Mouse (Mus musculus) midbrain, embryonic 11.5 days (tissue): ENCODE results near the gene Aldh1a3. TPM values are rescaled to one million over a fixed set of nuclear protein-coding genes. Genes with fewer than 3 reads are reported as not detected.
A peak's percentile ranks its signal among the peaks of the same experiment; 100 is the strongest.

Source experiments
- ATAC-seq: fragments of 200-750 bp; cut with Nextera tagmentation; 2 replicates; pipeline ENCODE4 v1.8.0; 2017; ENCODE audit warnings: moderate TSS enrichment, moderate library complexity; ENCODE audit not compliant: low FRiP score
- DNase-seq: peaks from one replicate; pipeline ENCODE4 v3.0.0; 2015; ENCODE audit warnings: low spot score; ENCODE audit errors: missing footprints
- H3K27ac ChIP-seq: fragments of 300-500 bp; sonication (generic); 2 replicates; pipeline ENCODE4 v1.5.1; 2014; ENCODE audit warnings: low read depth, low read length
- H3K27me3 ChIP-seq: fragments of 300-500 bp; sonication (generic); 2 replicates; pipeline ENCODE4 v1.6.1; 2014; ENCODE audit warnings: mild to moderate bottlenecking, low read length, moderate library complexity, mixed read lengths; ENCODE audit not compliant: control insufficient read depth, insufficient read depth
- H3K36me3 ChIP-seq: fragments of 300-500 bp; sonication (generic); 2 replicates; pipeline ENCODE4 v1.6.1; 2014; ENCODE audit warnings: mild to moderate bottlenecking, low read length, moderate library complexity, mixed read lengths; ENCODE audit not compliant: control insufficient read depth, insufficient read depth
- H3K4me1 ChIP-seq: fragments of 300-500 bp; sonication (generic); 2 replicates; pipeline ENCODE4 v1.6.1; 2014; ENCODE audit warnings: low read length; ENCODE audit not compliant: control insufficient read depth, insufficient read depth
- H3K4me2 ChIP-seq: fragments of 300-500 bp; sonication (generic); 2 replicates; pipeline ENCODE4 v1.6.1; 2014; ENCODE audit warnings: mild to moderate bottlenecking, moderate library complexity
- H3K4me3 ChIP-seq: fragments of 300-500 bp; sonication (generic); 2 replicates; pipeline ENCODE4 v1.5.1; 2014; ENCODE audit warnings: low read depth, low read length
- H3K9ac ChIP-seq: fragments of 300-500 bp; sonication (generic); 2 replicates; pipeline ENCODE4 v1.6.1; 2014; ENCODE audit warnings: low read length
- H3K9me3 ChIP-seq: fragments of 300-500 bp; sonication (generic); 2 replicates; pipeline ENCODE4 v1.6.1; 2016; ENCODE audit warnings: low read length; ENCODE audit not compliant: control insufficient read depth
- WGBS: fragments of 180-500 bp; shearing (Covaris S2); extraction: QIAGEN DNeasy Blood & Tissue Kit; methylation state at CpG from one replicate; pipeline ENCODE4 v1.1.7; 2014; 5-methylcytosine and 5-hydroxymethylcytosine counted together
- microRNA-seq: library from miRNA; unstranded; fragments of <30 nt; microRNA quantifications from one replicate; pipeline ENCODE4, GENCODE M21; 2017
- polyA plus RNA-seq: library from polyadenylated mRNA; unstranded; fragments of >200 nt; fragmentation: Nextera tagmentation; extraction: Ambion mirVana; gene quantifications from 2 replicates; pipeline ENCODE4 v1.2.1, GENCODE M21; 2014

Gene Aldh1a3
- polyA plus RNA-seq, 1 experiment from 2014 or later: 0.41 TPM

DNA sequence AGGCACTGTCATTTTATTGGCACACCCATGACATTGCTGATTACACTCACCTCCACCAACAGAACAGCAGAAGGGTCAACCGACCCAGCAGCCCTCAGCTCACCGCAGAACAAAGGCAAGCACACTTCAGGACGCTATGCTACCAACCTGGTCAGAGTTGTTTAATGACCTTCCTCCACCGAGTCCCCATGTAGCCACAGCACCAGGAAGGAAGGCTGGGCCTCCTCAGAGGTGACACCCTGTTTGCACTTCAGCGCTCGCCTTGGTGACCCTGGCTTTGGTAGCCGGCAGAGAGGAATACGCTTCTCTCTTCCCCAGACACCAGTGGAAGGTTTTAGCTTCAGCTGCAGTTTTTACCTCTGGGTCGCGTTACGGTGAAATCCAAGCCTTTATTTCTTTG is 77.6 kb downstream of the Aldh1a3 start:
- Histone ChIP-seq H3K36me3 (no peaks in the 10 kb centered on the region), H3K27me3 (no peaks in the 10 kb centered on the region), H3K9ac (no peak overlapping the region), H3K9me3 (no peaks in the 10 kb centered on the region), H3K4me2 (no peak overlapping the region), H3K4me3 (no peak overlapping the region), H3K27ac (no peak overlapping the region), H3K4me1 (no peaks in the 10 kb centered on the region)
- ATAC-seq (no peak), DNase-seq (peak; percentile 64)
- WGBS: 78% methylated on average over 11 of the region's 11 CpGs

DNA sequence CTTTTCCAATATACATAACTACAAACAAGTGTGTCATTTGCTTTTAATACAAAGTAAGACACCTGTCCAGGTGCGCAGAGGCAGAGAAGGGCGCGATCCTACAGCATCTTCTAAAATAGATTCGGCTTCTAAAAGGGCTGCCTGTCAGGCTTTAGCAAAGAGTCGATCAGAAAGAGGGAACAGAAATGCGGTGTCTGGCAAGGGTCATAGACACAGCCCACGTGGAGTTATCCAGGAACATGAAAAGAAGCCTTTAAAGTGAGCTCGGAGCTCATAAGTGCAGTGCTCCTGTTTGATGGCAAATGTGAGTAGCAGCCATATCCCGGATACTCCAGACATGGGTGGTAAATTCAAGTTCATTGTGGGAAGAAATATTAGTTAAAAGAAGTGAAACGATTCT is 78.7 kb downstream of the Aldh1a3 start:
- ATAC-seq (no peak), DNase-seq (peak; percentile 39)
- Histone ChIP-seq H3K27me3 (no peaks in the 10 kb centered on the region), H3K9ac (no peak overlapping the region), H3K4me3 (no peak overlapping the region), H3K27ac (no peak overlapping the region), H3K4me2 (no peak overlapping the region), H3K9me3 (no peaks in the 10 kb centered on the region), H3K4me1 (no peaks in the 10 kb centered on the region), H3K36me3 (no peaks in the 10 kb centered on the region)
- 92% methylated on average over 10 of the region's 10 CpGs for WGBS

DNA sequence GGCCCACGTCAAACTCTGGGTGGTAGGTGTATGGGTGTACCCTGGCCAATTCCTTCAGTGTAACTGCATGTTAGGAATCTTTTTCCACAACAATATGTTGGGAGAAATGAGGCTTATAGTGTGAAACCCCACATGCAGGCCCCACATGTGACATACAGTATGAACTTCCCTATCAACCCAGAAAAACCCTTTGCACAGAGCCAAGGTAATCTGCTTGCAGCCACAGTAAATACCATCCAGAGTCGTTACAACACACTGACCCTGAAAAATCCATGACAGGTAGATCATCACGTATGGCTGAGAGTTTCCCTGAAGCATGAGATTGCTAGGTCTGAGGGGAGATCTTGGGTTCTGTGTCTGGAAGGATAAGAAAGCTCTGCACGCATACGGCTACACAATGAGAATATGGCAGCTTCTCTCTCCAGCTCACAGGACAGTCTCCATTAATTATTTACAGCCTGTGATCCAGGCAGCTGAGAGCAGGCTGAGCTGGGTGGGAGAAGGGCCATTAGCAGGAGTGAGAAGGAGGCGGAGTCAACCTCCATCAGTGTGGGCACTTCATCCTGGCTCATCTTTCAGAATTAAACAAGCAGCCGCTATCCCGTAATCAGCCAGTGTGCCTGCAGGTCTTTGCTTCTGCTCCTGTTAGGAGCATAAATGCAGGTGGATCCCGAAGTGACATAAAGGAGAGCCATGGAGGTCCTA is 80.2 kb downstream of the Aldh1a3 start:
- Histone ChIP-seq H3K27me3 (no peaks in the 10 kb centered on the region), H3K27ac (no peak overlapping the region), H3K4me1 (no peaks in the 10 kb centered on the region), H3K9me3 (no peaks in the 10 kb centered on the region), H3K4me3 (no peak overlapping the region), H3K9ac (no peak overlapping the region), H3K4me2 (no peak overlapping the region), H3K36me3 (no peaks in the 10 kb centered on the region)
- 60% methylated on average over 9 of the region's 9 CpGs for WGBS
- DNase-seq (peak; percentile 82), ATAC-seq (peak; percentile 48; the same call in 1 of the 2 replicates)

DNA sequence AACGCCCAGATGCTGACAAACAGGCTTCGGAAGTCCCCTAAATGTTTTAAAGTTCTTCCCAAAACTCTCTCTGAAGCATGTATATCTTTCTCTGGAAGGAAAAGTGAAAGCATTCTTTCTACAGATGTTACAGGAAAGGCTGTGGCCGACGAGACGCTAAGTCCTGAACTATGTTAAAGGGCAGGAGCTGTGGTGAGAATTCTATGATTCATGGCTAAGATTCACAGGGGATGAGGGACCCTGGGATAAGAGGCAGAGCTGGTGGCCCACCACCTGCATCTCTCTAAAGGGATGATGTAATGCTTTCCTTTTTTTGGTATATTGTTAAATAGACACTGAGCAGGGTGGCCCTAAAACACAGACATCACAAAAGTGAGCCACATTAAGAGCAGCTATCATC is 84.0 kb downstream of the Aldh1a3 start:
- WGBS: 84% methylated on average over 5 of the region's 5 CpGs
- no peak for ATAC-seq

DNA sequence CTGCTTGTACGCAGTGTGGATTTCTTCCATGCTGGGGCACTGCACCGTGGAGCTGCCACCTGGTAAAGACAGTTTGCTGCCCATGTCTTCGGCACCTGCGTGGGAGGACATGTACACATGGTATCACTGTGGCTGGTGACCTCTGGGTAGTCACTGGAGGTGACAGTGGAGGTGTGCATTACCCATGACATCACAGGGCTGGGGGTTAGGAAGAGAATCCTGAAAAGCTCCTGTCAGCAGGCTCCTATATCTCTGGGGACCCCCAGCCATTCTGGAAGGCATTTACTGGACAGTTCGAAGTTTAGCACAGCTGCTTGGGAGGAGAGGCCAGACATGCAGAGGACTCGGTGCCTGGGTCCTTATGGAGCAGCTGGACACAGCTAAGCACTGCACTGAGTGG is 84.5 kb downstream of the Aldh1a3 start:
- Histone ChIP-seq H3K4me1 (no peaks in the 10 kb centered on the region), H3K9me3 (no peaks in the 10 kb centered on the region), H3K9ac (no peak overlapping the region), H3K36me3 (no peaks in the 10 kb centered on the region), H3K4me3 (no peak overlapping the region), H3K4me2 (no peak overlapping the region), H3K27me3 (no peaks in the 10 kb centered on the region), H3K27ac (no peak overlapping the region)
- peak; percentile 37 for DNase-seq
- 74% methylated on average over 6 of the region's 6 CpGs for WGBS
- ATAC-seq: no peak

More for the DNA sequence above, 84.0 kb downstream of the Aldh1a3 start:
- Histone ChIP-seq H3K4me3 (no peak overlapping the region), H3K4me1 (no peaks in the 10 kb centered on the region), H3K27me3 (no peaks in the 10 kb centered on the region), H3K9ac (no peak overlapping the region), H3K4me2 (no peak overlapping the region), H3K27ac (no peak overlapping the region), H3K36me3 (no peaks in the 10 kb centered on the region), H3K9me3 (no peaks in the 10 kb centered on the region)
- peak; percentile 51 for DNase-seq

DNA sequence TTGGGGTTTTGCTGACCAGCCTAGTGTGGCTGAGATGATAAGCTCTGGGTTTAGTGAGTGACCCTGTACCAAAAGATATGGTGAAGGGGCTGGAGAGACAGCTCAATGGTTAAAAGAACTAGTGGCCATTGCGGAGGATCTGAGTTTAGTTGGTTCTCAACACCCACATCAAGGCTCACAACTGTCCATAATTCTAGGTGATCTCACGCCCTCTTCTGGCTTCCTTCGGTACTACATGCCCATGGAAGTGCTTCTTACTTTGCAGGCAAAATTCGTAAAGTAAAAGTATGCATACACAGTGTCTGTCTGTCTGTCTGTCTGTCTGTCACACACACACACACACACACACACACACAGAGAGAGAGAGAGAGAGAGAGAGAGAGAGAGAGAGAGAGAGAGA is 85.0 kb downstream of the Aldh1a3 start:
- ATAC-seq (no peak), DNase-seq (peak; percentile 87)
- Histone ChIP-seq H3K9me3 (no peaks in the 10 kb centered on the region), H3K36me3 (no peaks in the 10 kb centered on the region), H3K27me3 (no peaks in the 10 kb centered on the region), H3K27ac (no peak overlapping the region), H3K4me3 (no peak overlapping the region), H3K4me2 (no peak overlapping the region), H3K4me1 (no peaks in the 10 kb centered on the region), H3K9ac (no peak overlapping the region)
- 36% methylated on average over 4 of the region's 4 CpGs for WGBS

Small RNA genes lying within 50 kb of the gene (microRNA-seq; reads per million reads assigned to microRNA genes)
- not detected for gene Mir7057

Other genes with a start within 250 kb of the Aldh1a3 start
- not detected in 2 replicates for gene Gm10974, start 61.6 kb downstream of the Aldh1a3 start, polyA plus RNA-seq
- 2.5 and 2.9 TPM in 2 replicates for gene Lrrk1, start 39.2 kb downstream of the Aldh1a3 start, polyA plus RNA-seq